Mouse (Mus musculus) liver, postnatal 0 days (tissue): ENCODE results near the gene Olfr1161. TPM values are rescaled to one million over a fixed set of nuclear protein-coding genes. Genes with fewer than 3 reads are reported as not detected.
"Not testable (repeated sequence)": the region's sequence is repeated elsewhere in the genome, so short reads cannot be mapped to it uniquely, and the experiment has no call there.

Source experiments
- ATAC-seq: fragments of 200-750 bp; cut with Nextera tagmentation; 2 replicates; pipeline ENCODE4 v1.8.0; 2017; ENCODE audit warnings: mild to moderate bottlenecking, moderate library complexity
- DNase-seq: peaks from one replicate; pipeline ENCODE4 v3.0.0-alpha.2; 2016
- H3K27ac ChIP-seq: fragments of 300-500 bp; sonication (generic); 2 replicates; pipeline ENCODE4 v1.5.1; 2014; ENCODE audit warnings: antibody characterized with exemption, moderate library complexity, mild to moderate bottlenecking, low read depth
- H3K27me3 ChIP-seq: fragments of 300-500 bp; sonication (generic); 2 replicates; pipeline ENCODE4 v1.6.1; 2014; ENCODE audit warnings: low read length, control low read depth, mixed read lengths; ENCODE audit not compliant: insufficient read depth
- H3K36me3 ChIP-seq: fragments of 300-500 bp; sonication (generic); replicated peaks from 2 replicates; pipeline ENCODE4 v1.6.1; 2014; ENCODE audit warnings: mild to moderate bottlenecking, control low read depth, low read length, moderate library complexity, mixed read lengths; ENCODE audit not compliant: insufficient read depth
- H3K4me1 ChIP-seq: fragments of 300-500 bp; sonication (generic); 2 replicates; pipeline ENCODE4 v1.6.1; 2014; ENCODE audit warnings: antibody characterized with exemption, mild to moderate bottlenecking, control low read depth; ENCODE audit not compliant: insufficient read depth
- H3K4me2 ChIP-seq: fragments of 300-500 bp; sonication (generic); 2 replicates; pipeline ENCODE4 v1.6.1; 2014; ENCODE audit warnings: low read depth, mild to moderate bottlenecking, low read length, moderate library complexity, mixed read lengths
- H3K4me3 ChIP-seq: fragments of 300-500 bp; sonication (generic); 2 replicates; pipeline ENCODE4 v1.5.1; 2014; ENCODE audit warnings: low read depth, low read length
- H3K9ac ChIP-seq: fragments of 300-500 bp; sonication (generic); replicated peaks from 2 replicates; pipeline ENCODE4 v1.6.1; 2014; ENCODE audit warnings: mild to moderate bottlenecking, moderate library complexity
- H3K9me3 ChIP-seq: fragments of 300-500 bp; sonication (generic); 2 replicates; pipeline ENCODE4 v1.6.1; 2016; ENCODE audit warnings: mild to moderate bottlenecking, control low read depth, low read length, mixed read lengths
- CTCF ChIP-seq: sonication (generic); IDR thresholded peaks from 2 replicates; pipeline ENCODE4 v1.5.1; 2016; ENCODE audit warnings: antibody characterized with exemption, low read depth
- EP300 ChIP-seq: IDR thresholded peaks from 2 replicates; pipeline ENCODE4 v1.6.1; 2016; ENCODE audit warnings: antibody characterized with exemption, low read depth, mild to moderate bottlenecking
- WGBS: fragments of 180-500 bp; shearing (Covaris S2); extraction: QIAGEN DNeasy Blood & Tissue Kit; methylation state at CpG from one replicate; pipeline ENCODE4 v1.1.7; 2014; ENCODE audit not compliant: insufficient replicate concordance; 5-methylcytosine and 5-hydroxymethylcytosine counted together
- polyA plus RNA-seq: library from polyadenylated mRNA; unstranded; fragments of >200 nt; fragmentation: Nextera tagmentation; extraction: Ambion mirVana; gene quantifications from 2 replicates; pipeline ENCODE4 v1.2.1, GENCODE M21; 2015

Olfr1161 gene
- not detected in 2 replicates for polyA plus RNA-seq

DNA sequence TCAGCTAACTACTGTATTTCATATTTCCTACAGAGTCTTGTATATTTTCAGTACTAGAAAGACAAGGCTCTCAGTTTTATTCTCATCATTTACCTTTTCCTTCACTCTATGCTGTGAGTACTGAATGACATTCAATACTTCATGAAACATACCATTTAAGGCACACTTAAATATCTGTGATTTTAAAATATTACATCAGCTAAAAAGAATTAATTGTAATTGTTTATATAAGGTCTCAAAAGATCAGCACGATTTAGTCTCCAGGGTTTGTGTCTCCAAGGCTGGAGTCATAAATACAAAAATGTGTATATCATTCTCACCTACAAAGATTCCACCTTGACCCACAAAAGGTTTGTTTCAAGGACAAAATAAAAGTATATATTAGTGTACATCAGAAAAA is at the start of gene Olfr1161:
Olfr1161 (plus strand) TSS at position 301 of the 400 bp plus-strand sequence.
- H3K9ac ChIP-seq, H3K27ac ChIP-seq, ATAC-seq, H3K4me2 ChIP-seq, H3K27me3 ChIP-seq, DNase-seq, H3K4me1 ChIP-seq, H3K9me3 ChIP-seq, H3K4me3 ChIP-seq, H3K36me3 ChIP-seq: not testable (repeated sequence)
- WGBS = 67% methylated on average over 1 of the region's 1 CpGs

DNA sequence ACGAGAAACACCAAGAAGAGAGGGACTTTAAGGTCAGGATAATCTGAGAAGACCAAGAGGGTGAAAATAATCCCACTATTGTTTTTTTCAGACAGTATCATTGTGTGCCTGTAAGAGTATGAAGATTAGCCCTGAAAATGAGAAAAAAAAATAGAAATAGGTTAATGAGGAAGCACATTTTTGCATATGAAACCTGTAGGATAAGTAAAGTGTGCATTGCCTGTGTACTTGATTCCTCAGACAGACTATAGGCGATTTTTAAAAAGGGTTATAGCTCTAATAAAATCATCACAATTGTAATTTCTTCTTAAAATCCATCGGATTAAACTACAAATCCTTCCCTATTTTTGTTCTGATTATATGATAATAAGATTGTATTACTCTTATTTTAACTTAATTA is 48.0 kb upstream of the Olfr1161 start, which contains the start of gene Olfr74:
Olfr74 (minus strand) TSS at position 101 of the 400 bp plus-strand sequence.
- Histone ChIP-seq H3K27me3 (no peaks in the 10 kb centered on the region), H3K9ac (no peak within 1 kb of the TSS), H3K4me2 (no peak within 1 kb of the TSS), H3K9me3 (no peaks in the 10 kb centered on the region), H3K36me3 (no peaks in the 10 kb centered on the region), H3K27ac (no peak within 1 kb of the TSS), H3K4me3 (no peak within 1 kb of the TSS), H3K4me1 (no peaks in the 10 kb centered on the region)
- ATAC-seq (no peak), DNase-seq (no peak)
- TF ChIP-seq EP300 (no peak), CTCF (no peak)
- WGBS = 64% methylated on average over 3 of the region's 3 CpGs

DNA sequence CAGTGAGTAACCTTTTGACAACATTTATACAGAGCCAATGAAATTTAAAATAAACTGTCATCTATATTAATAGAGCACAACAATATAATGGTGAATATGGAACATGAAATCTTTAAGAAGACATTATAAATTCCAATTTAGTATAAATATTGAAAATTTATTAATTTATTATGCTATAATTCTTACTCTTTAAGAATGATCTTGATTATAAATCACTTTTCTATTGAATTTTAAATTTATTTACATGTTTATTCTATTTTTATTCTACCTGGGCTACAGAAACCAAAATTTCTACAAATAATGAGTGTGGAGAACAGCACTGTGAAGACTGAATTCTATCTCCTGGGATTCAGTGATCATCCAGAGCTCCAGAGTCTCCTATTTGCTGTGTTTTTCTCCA is 32.8 kb upstream of the Olfr1161 start, which contains the start of gene Olfr1158:
Olfr1158 (plus strand) TSS at position 301 of the 400 bp plus-strand sequence.
- H3K36me3 ChIP-seq = no peaks in the 10 kb centered on the region
- H3K27me3 ChIP-seq = no peaks in the 10 kb centered on the region
- no peak within 1 kb of the TSS for H3K27ac ChIP-seq
- TF ChIP-seq CTCF (no peak), EP300 (no peak)
- H3K4me3 ChIP-seq = no peak within 1 kb of the TSS
- H3K9me3 ChIP-seq = no peaks in the 10 kb centered on the region
- no peaks in the 10 kb centered on the region for H3K4me1 ChIP-seq
- DNase-seq = no peak
- no peak for ATAC-seq
- no peak within 1 kb of the TSS for H3K4me2 ChIP-seq
- no peak within 1 kb of the TSS for H3K9ac ChIP-seq

DNA sequence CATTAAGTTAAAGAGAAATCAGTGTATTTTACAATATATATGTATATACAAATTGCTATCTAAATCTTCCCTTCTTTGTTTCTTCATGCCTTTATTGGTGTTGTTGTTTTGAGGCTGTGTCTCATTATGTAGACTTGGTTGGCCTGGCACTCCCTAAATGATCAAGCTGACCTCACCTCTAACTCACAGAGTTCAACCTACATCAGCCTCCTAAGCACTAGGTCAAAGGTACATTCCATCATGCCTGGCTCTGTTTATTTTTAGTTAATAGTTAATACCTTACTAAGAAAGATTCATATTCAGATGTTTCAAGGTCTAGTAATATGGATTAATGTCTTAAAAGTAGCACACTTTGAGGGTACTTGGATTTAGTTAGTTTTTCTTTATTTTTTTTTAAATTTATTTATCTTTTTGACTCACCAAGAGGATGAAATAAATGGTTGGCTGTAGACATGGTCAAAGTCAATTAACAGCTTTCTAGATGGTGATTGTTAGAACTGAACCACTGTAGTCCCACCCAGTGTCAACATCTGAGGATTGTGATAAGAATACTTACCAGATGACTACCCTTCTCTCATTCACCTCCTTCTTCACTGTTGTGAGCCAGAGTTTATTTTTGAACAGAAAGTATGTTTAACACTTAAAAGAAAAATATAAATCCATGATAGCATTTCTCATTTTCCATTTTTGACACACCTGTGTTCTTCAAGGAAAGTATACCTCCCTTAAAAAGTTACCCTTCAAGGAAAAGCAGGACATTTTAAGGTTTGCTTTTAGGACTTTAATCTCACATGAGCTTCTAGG is 14.9 kb upstream of the Olfr1161 start, which contains the start of gene Olfr1160:
Olfr1160 (minus strand) TSS at position 754 of the 804 bp plus-strand sequence.
- no peaks in the 10 kb centered on the region for H3K27me3 ChIP-seq
- no peak within 1 kb of the TSS for H3K4me3 ChIP-seq
- no peak within 1 kb of the TSS for H3K9ac ChIP-seq
- H3K9me3 ChIP-seq = no peaks in the 10 kb centered on the region
- peak within 1 kb of the TSS; percentile 45 for H3K27ac ChIP-seq
- no peaks in the 10 kb centered on the region for H3K4me1 ChIP-seq
- TF ChIP-seq CTCF = no peak
- H3K4me2 ChIP-seq = no peak within 1 kb of the TSS
- ATAC-seq (peak; percentile 99), DNase-seq (no peak)
- H3K36me3 ChIP-seq = no peaks in the 10 kb centered on the region

DNA sequence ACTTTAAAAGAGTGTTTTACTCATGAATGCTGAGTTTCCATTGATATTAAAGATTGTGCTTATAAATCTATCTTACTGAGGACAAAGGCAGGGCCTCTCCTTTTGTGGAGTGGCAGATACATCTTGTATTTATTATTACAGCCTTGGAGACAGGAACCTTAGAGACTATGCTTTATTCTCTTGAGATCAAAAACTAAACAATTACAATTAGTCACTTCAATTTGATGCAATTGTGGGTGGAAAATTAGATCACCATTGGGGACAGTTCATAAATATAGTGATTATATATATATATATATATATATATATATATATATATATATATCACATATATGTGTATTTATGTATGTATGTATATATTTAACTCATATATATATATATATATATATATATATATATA is 15.0 kb downstream of the Olfr1161 start, which contains the start of gene Olfr73:
Olfr73 (minus strand) TSS at position 101 of the 400 bp plus-strand sequence.
- H3K4me2 ChIP-seq = no peak within 1 kb of the TSS
- TF ChIP-seq EP300 (no peak), CTCF (no peak)
- ATAC-seq = no peak

DNA sequence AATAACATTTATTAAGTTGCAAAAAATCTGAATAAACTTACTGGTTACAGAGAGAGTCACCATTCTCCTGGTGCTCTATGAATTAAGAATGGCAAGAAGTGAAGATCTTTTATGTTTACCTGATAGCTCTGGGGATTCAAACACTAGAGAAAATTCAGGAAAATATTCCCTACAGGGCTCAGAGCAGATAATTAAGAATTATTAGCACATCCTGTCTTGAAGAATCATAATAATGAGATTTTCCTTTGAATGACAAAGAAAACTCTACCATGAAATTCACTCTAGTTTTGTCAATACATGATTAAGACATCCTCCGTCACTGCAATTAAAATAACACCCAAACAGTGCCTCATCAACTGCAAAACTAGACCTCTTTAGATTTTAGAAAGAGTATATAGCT is 28.5 kb downstream of the Olfr1161 start, which contains the start of gene Olfr1162:
Olfr1162 (minus strand) TSS at position 101 of the 400 bp plus-strand sequence.
- 76% methylated on average over 1 of the region's 1 CpGs for WGBS
- Histone ChIP-seq H3K9me3 (no peaks in the 10 kb centered on the region), H3K36me3 (no peaks in the 10 kb centered on the region), H3K4me3 (no peak within 1 kb of the TSS), H3K4me1 (no peaks in the 10 kb centered on the region), H3K9ac (no peak within 1 kb of the TSS), H3K4me2 (no peak within 1 kb of the TSS), H3K27ac (no peak within 1 kb of the TSS), H3K27me3 (no peaks in the 10 kb centered on the region)
- DNase-seq (no peak), ATAC-seq (no peak)
- TF ChIP-seq EP300 = no peak
- no peak for TF ChIP-seq CTCF

More for the DNA sequence above, 15.0 kb downstream of the Olfr1161 start, which contains the start of gene Olfr73:
- no peak within 1 kb of the TSS for H3K9ac ChIP-seq
- H3K27me3 ChIP-seq = no peaks in the 10 kb centered on the region
- no peaks in the 10 kb centered on the region for H3K4me1 ChIP-seq
- H3K4me3 ChIP-seq = no peak within 1 kb of the TSS
- H3K36me3 ChIP-seq = no peaks in the 10 kb centered on the region
- no peaks in the 10 kb centered on the region for H3K9me3 ChIP-seq
- H3K27ac ChIP-seq = no peak within 1 kb of the TSS
- no peak for DNase-seq
